Mouse (Mus musculus): Measurements from ENCODE around the gene Psmc5. TPM values are rescaled to one million over a fixed set of nuclear protein-coding genes. Genes with fewer than 3 reads are reported as not detected.

Psmc5 gene
- 497 and 551 TPM in 2 replicates for polyA plus RNA-seq (2021; fragmentation: Nextera tagmentation)
- long read RNA-seq, experiment 1, transcript Psmc5-201 (11 exons, 1,316 nt): major isoform, 1,200 of 1,301 reads
- long read RNA-seq, experiment 1, transcript Psmc5-202 (10 exons, 1,394 nt): minor isoform, 9 of 1,301 reads
- long read RNA-seq, experiment 1, partial matches to known transcripts: 28 of 1,301 reads
- long read RNA-seq, experiment 1, other reads (novel, unspliced or antisense): 64 of 1,301 reads
- long read RNA-seq, experiment 2, transcript Psmc5-201 (11 exons, 1,316 nt): major isoform, 558 of 657 reads
- long read RNA-seq, experiment 2, partial matches to known transcripts: 81 of 657 reads
- long read RNA-seq, experiment 2, other reads (novel, unspliced or antisense): 17 of 657 reads

DNA sequence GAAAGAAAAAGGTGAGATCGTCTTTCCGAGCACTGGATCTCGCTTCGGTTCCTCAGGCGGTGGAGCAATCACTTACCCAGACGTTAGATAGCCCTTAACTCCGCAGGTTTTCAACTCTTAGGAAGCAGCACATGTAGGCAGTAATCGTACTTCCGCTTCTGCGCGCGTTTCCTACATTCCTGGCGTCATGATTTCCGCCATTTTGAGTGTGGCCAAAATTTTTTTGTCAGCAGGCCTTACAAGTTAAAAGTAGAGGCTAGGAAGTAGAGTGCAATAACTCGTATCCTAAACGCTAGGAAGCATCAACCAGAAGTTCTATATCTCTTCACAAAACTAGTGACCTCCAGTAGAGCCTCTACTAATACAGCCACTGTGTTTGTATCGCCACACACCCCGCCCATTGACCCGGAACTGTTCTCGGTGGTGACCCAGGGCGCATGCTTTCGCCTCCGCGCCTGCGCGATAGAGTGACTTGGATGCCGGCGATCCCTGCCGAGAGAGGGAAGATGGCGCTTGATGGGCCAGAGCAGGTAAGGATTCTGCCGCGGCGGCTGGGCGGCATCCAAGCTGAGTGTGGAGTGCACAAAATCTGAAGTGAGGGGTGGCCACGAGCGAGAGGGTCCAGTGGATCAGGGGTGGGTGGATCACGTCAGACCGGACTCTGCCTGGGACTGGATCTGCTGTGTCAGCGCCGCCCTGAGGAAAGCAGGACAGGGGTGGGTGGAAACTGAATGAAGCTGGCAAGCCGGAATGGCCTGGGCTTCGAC is at the start of gene Psmc5, which contains the start of gene Ftsj3:
Psmc5 (plus strand) TSS at position 470 of the 767 bp plus-strand sequence.
Ftsj3 (minus strand) TSS at position 395 of the 767 bp plus-strand sequence.

GRCm38 (mm10) chr11:106215927-106216729 is 39.8 kb upstream of the Psmc5 start, which contains the start of gene Ccdc47:
Gene Ccdc47, minus strand, starts transcription at chr11:106216344.

GRCm38 (mm10) chr11:106216730-106217490 is 39.0 kb upstream of the Psmc5 start, which contains the start of gene Ddx42:
Gene Ddx42, plus strand, starts transcription at chr11:106216926.

DNA sequence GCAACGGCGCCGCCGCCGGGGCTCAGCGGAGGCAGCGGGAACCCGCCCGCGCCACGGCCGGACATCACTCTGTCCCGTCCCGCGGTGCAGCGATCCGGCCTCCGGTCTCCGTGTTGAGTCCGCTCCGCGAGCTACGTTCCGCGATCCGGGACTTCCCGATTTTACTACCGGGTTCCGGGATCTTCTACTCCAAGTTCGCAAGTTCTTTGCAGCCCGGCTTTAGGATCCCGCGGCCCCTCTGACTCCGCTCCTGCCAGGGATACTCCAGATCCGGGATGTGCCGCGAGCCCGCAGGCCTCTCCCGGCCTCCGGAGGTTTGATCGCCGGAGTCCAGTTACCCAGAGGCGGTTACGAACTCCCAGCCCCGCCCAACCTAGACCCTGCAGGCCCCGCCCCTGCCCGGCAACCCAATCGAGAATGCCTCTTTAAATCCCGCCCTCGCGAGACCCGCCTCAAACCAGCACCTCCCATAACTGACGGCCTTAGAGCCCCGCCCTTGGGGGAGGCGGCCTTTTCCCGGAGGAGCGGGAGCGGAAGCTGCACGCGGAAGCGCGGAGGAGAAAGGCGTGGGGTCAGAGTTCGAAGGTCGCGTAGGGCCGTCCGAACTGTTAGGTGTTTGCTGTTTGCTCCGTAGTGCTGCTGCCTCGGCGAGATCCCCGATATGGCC is 16.8 kb downstream of the Psmc5 start, which contains the start of gene Smarcd2:
Smarcd2 (minus strand) TSS at position 329 of the 667 bp plus-strand sequence.

DNA sequence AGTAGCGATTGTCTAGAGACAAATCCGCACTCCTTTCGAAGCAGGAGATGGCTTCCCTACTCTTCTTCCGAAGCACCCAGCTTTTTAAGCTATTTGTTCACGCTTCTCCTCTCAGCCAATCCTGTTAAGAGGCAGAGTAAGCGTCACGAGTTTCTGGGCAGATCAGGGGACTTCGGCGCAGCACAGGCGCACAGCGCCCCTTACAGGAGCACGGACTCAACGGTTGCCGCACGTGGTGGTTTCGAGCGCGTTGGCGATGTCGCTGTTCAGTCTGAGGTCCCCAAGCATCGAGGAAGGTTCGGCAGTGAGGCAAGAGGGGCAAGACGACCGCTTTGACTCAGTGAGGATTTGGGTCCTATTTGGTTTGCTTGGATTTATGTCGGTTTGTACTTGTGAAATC is 20.5 kb downstream of the Psmc5 start, which contains the start of gene Tcam1:
Tcam1 (plus strand) TSS at position 219 of the 400 bp plus-strand sequence.

DNA sequence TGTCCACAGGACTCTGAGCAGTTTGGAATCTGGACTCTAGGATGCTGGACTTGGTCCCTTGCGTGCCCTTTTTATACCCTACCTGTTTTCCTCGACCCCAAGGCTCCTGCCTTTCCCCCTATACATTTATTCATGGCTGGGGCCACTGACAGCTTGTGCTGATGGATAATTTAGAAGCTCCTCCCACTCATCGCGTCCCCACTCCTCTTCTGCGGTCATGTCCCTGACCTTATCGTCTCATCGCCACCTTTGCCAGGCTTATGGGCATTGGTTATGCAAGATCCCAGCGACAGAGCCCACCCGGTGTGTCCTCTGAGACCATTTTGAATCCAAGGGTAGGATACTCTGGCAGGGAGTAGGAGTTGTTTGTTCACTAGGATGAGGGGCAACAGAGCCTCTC is 45.8 kb downstream of the Psmc5 start, which contains the start of gene Gh:
Gh (minus strand) TSS at position 101 of the 400 bp plus-strand sequence.

Other genes with a start within 250 kb of the Psmc5 start
- gene Kcnh6, start 248.0 kb upstream of the Psmc5 start, polyA plus RNA-seq (2021; fragmentation: Nextera tagmentation): 0.92 and 1.1 TPM in 2 replicates
- 54.8 and 86.4 TPM in 2 replicates for gene Dcaf7, start 219.3 kb upstream of the Psmc5 start, polyA plus RNA-seq (2021; fragmentation: Nextera tagmentation)
- 5.3 and 5.8 TPM in 2 replicates for gene Taco1, start 190.1 kb upstream of the Psmc5 start, polyA plus RNA-seq (2021; fragmentation: Nextera tagmentation)
- gene Map3k3, start 171.5 kb upstream of the Psmc5 start, polyA plus RNA-seq (2021; fragmentation: Nextera tagmentation): 1.2 and 1.7 TPM in 2 replicates
- gene Gm10840, start 95.3 kb upstream of the Psmc5 start, polyA plus RNA-seq (2021; fragmentation: Nextera tagmentation): 1.2 and 1.3 TPM in 2 replicates
- gene Limd2, start 95.3 kb upstream of the Psmc5 start, polyA plus RNA-seq (2021; fragmentation: Nextera tagmentation): 118 and 131 TPM in 2 replicates
- gene Strada, start 54.0 kb upstream of the Psmc5 start, polyA plus RNA-seq (2021; fragmentation: Nextera tagmentation): 10.1 and 14.2 TPM in 2 replicates
- 38.3 and 50.3 TPM in 2 replicates for gene Ccdc47, start 39.8 kb upstream of the Psmc5 start, polyA plus RNA-seq (2021; fragmentation: Nextera tagmentation)
- gene Ddx42, start 39.2 kb upstream of the Psmc5 start, polyA plus RNA-seq (2021; fragmentation: Nextera tagmentation): 20.1 and 21.6 TPM in 2 replicates
- gene Ftsj3, start 75 bp upstream of the Psmc5 start, polyA plus RNA-seq (2021; fragmentation: Nextera tagmentation): 7.4 TPM in 2 replicates
- gene Smarcd2, start 16.8 kb downstream of the Psmc5 start, polyA plus RNA-seq (2021; fragmentation: Nextera tagmentation): 1.1 and 6.7 TPM in 2 replicates
- 0.04 TPM in 1 of 2 replicates, not detected in the other for gene Tcam1, start 20.5 kb downstream of the Psmc5 start, polyA plus RNA-seq (2021; fragmentation: Nextera tagmentation)
- not detected in 2 replicates for gene Gh, start 45.7 kb downstream of the Psmc5 start, polyA plus RNA-seq (2021; fragmentation: Nextera tagmentation)
- gene Cd79b, start 58.6 kb downstream of the Psmc5 start, polyA plus RNA-seq (2021; fragmentation: Nextera tagmentation): 0.79 and 1.1 TPM in 2 replicates
- not detected in 2 replicates for gene Scn4a, start 97.1 kb downstream of the Psmc5 start, polyA plus RNA-seq (2021; fragmentation: Nextera tagmentation)
- gene Prr29, start 109.3 kb downstream of the Psmc5 start, polyA plus RNA-seq (2021; fragmentation: Nextera tagmentation): 0.14 TPM in 1 of 2 replicates, not detected in the other
- gene Icam2, start 131.9 kb downstream of the Psmc5 start, polyA plus RNA-seq (2021; fragmentation: Nextera tagmentation): 4.0 and 5.3 TPM in 2 replicates
- gene Ern1, start 231.7 kb downstream of the Psmc5 start, polyA plus RNA-seq (2021; fragmentation: Nextera tagmentation): 0.91 and 1.2 TPM in 2 replicates

All from left cerebral cortex, adult 6 months (tissue).